17 mouse cellular contexts compared by ENCODE assay signal in the genomic region with DNA sequence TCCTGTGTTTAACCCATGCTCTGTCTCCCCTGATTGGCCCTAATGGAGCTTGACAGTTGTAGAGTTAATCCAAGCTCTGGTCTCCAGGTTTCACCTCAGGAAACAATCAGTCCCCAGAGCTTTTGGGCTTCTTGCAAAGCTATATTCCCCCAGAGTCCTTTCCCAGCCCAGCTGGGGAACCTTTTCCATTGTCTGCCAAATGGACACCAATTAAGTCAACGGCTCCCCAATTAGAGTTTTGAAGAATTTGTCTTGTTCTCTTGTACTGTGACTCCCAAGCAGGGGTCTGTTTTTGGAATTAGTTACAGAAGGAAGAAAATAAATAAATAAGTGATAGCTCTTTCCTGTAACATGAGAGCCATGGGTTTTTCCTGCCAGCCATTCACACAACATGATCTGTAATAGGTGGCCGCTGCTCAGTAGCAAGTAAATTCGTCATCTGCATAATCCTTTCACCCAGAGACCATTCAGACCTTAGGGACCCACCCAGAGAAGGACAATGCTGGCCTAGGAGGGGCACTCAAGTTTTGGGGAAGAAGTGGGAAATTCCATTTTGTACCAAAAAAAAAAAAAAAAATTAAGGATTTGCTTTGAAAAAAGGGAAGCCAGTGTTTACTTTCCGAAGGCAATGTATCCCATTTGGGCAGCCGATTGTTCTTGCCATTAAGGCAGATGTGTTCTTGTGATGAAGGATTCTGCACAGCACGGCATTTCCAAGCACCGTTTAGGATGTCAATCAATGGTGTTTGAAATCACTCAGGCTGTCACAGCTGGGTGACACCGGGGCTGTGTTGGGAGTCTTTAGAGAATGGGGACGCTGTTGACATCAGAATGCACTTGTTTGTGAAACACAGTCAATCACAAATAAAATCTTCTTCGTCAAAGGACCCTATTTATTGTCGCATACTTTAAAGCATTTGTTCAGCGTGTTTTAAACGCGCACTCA.
DNase-seq lines count a peak whose midpoint lies in the region; ATAC-seq and TF ChIP-seq lines count a peak whose summit lies in the region.
"Had no signal": no experiment of that assay in that cellular context is flagged by ENCODE, and none has a peak within 500 bp of the region (broad histone marks: within the 10 kb centered on the region; RNA-seq: fewer than 3 reads in every experiment).

No protein-coding gene starts in this region.

- H3K27ac ChIP-seq in kidney, embryonic 16.5 days (ENCODE audit: low read length): peak overlapping the region; percentile 20; the same call in 1 of the 2 replicates
- no peak overlapping the region for H3K27ac ChIP-seq in hindbrain, embryonic 12.5 days
- H3K27ac ChIP-seq in cerebellum, adult 2 months (ENCODE audit: insufficient read depth, low read length): no peak overlapping the region
- H3K27ac ChIP-seq: left cerebral cortex, adult 2 months; neural tube, embryonic 12.5 days had no signal

- 0 out of 2 replicates have a peak overlapping the region, but pooled peaks have one; percentile 12 for H3K4me2 ChIP-seq in kidney, embryonic 16.5 days (replicated peaks; ENCODE audit: low read depth, low read length)
- peak overlapping the region; percentile 9 for H3K4me2 ChIP-seq in hindbrain, embryonic 12.5 days (replicated peaks)
- H3K4me2 ChIP-seq: neural tube, embryonic 12.5 days had no signal

- H3K27me3 ChIP-seq in kidney, embryonic 16.5 days (ENCODE audit: insufficient read depth, low read length): no peaks in the 10 kb centered on the region
- H3K27me3 ChIP-seq in hindbrain, embryonic 12.5 days: no peaks in the 10 kb centered on the region
- no peaks in the 10 kb centered on the region for H3K27me3 ChIP-seq in cerebellum, adult 2 months (ENCODE audit: control insufficient read depth, insufficient read depth, low read length)
- H3K27me3 ChIP-seq: CH12.LX; neural tube, embryonic 12.5 days had no signal

- ATAC-seq in kidney, embryonic 16.5 days (ENCODE audit: low FRiP score, low TSS enrichment): no peak
- ATAC-seq in hindbrain, embryonic 12.5 days (ENCODE audit: low FRiP score): no peak
- ATAC-seq: activated CD4-positive, CD25-positive, alpha-beta regulatory T cell, adult 4 months; intestine, postnatal 0 days had no signal

- no peak for TF ChIP-seq POLR2A in cerebellum, adult 2 months (IDR thresholded peaks at IDR 0.05; ENCODE audit: borderline replicate concordance, insufficient read depth, low read length)

- H3K9ac ChIP-seq in kidney, embryonic 16.5 days (replicated peaks; ENCODE audit: low read length): no peak overlapping the region
- no peak overlapping the region for H3K9ac ChIP-seq in hindbrain, embryonic 12.5 days
- H3K9ac ChIP-seq: neural tube, embryonic 12.5 days had no signal

- 27% methylated on average over 14 of the region's 14 CpGs for WGBS in kidney, embryonic 16.5 days
- 10% methylated on average over 14 of the region's 14 CpGs for WGBS in hindbrain, embryonic 12.5 days
- WGBS in cerebellum, adult 2 months: 48% methylated on average over 14 of the region's 14 CpGs

- no peak for TF ChIP-seq CTCF in cerebellum, adult 2 months (IDR thresholded peaks at IDR 0.05; ENCODE audit: borderline replicate concordance, insufficient read depth, low read depth, low read length)

- no peaks in the 10 kb centered on the region for H3K9me3 ChIP-seq in kidney, embryonic 16.5 days (ENCODE audit: low read length)
- H3K9me3 ChIP-seq in hindbrain, embryonic 12.5 days (replicated peaks): no peaks in the 10 kb centered on the region
- H3K9me3 ChIP-seq: neural tube, embryonic 12.5 days had no signal

- no peak overlapping the region for H3K4me3 ChIP-seq in kidney, embryonic 16.5 days (ENCODE audit: low read length)
- no peak overlapping the region for H3K4me3 ChIP-seq in hindbrain, embryonic 12.5 days
- no peak overlapping the region for H3K4me3 ChIP-seq in cerebellum, adult 2 months (replicated peaks; ENCODE audit: insufficient read depth, low read depth, low read length)
- H3K4me3 ChIP-seq: left cerebral cortex, adult 2 months; neural tube, embryonic 12.5 days had no signal

- H3K36me3 ChIP-seq in kidney, embryonic 16.5 days (ENCODE audit: insufficient read depth, low read length): no peaks in the 10 kb centered on the region
- H3K36me3 ChIP-seq in hindbrain, embryonic 12.5 days: no peaks in the 10 kb centered on the region
- H3K36me3 ChIP-seq: neural tube, embryonic 12.5 days had no signal

- peaks cover 8% of the 10 kb centered on the region; the same call in 1 of the 2 replicates for H3K4me1 ChIP-seq in kidney, embryonic 16.5 days (ENCODE audit: insufficient read depth, low read length)
- H3K4me1 ChIP-seq in hindbrain, embryonic 12.5 days: peaks cover 13% of the 10 kb centered on the region
- H3K4me1 ChIP-seq in cerebellum, adult 2 months (ENCODE audit: control insufficient read depth, insufficient read depth, low read length): no peaks in the 10 kb centered on the region

- no peak for DNase-seq in kidney, adult 8-10 months
- DNase-seq in embryo, embryonic 9.5 days (ENCODE audit: extremely low spot score): peak; percentile 44
- peak; percentile 25 for DNase-seq in neural tube, embryonic 10.5 days (ENCODE audit: extremely low spot score, low spot score)
- no peak for DNase-seq in frontal cortex, postnatal 10 days (ENCODE audit: low spot score in 2 of 2)
- no peak for DNase-seq in layer of hippocampus, postnatal 10 days (ENCODE audit: low spot score in 2 of 2)
- DNase-seq in cerebellum, adult 2 months: no peak
- DNase-seq: gastrocnemius, postnatal 25 days; lung, postnatal 10 days; spleen, adult 18-20 months; thymus, postnatal 4 days had no signal

Comparison
In these comparisons a context has a peak if more than half of its experiments do, and no peak if none do; other contexts are left out.
1. DNase-seq: peak in embryo, embryonic 9.5 days (single experiment) and neural tube, embryonic 10.5 days (single experiment); none in kidney, adult 8-10 months (0 of 2), frontal cortex, postnatal 10 days (0 of 2), layer of hippocampus, postnatal 10 days (0 of 2) and cerebellum, adult 2 months (0 of 2).